Mouse (Mus musculus): ENCODE measurements around the gene Zfp758. TPM values are rescaled to one million over a fixed set of nuclear protein-coding genes. Genes with fewer than 3 reads are reported as not detected.

Gene Zfp758
- polyA plus RNA-seq, 1 experiment from 2014 or later, result 9.9 TPM

Other genes with a start within 250 kb of the Zfp758 start
- gene Zfp947, start 195.3 kb upstream of the Zfp758 start, polyA plus RNA-seq (2015; fragmentation: Nextera tagmentation; extraction: Ambion mirVana), result 2.1 and 2.3 TPM in 2 replicates
- gene Zfp994, start 135.8 kb upstream of the Zfp758 start, polyA plus RNA-seq (2015; fragmentation: Nextera tagmentation; extraction: Ambion mirVana), result 2.5 and 2.6 TPM in 2 replicates
- gene CT030661.1, start 46.6 kb upstream of the Zfp758 start, polyA plus RNA-seq (2015; fragmentation: Nextera tagmentation; extraction: Ambion mirVana), result 9.8 and 11.6 TPM in 2 replicates
- 13.2 and 13.5 TPM in 2 replicates for gene Zfp944, start 53 bp upstream of the Zfp758 start, polyA plus RNA-seq (2015; fragmentation: Nextera tagmentation; extraction: Ambion mirVana)
- gene Zfp946, start 62.8 kb downstream of the Zfp758 start, polyA plus RNA-seq (2015; fragmentation: Nextera tagmentation; extraction: Ambion mirVana), result 12.8 and 13.8 TPM in 2 replicates
- gene Vmn2r111, start 212.0 kb downstream of the Zfp758 start, polyA plus RNA-seq (2015; fragmentation: Nextera tagmentation; extraction: Ambion mirVana), result not detected in 2 replicates
- not detected in 2 replicates for gene Vmn2r112, start 239.5 kb downstream of the Zfp758 start, polyA plus RNA-seq (2015; fragmentation: Nextera tagmentation; extraction: Ambion mirVana)

All from limb, embryonic 15.5 days (tissue).